Mouse (Mus musculus) CH12.LX (cell line): ENCODE measurements around the gene Jmjd8. TPM values are rescaled to one million over a fixed set of nuclear protein-coding genes. Genes with fewer than 3 reads are reported as not detected.

Experiments
- DNase-seq: peaks from one replicate; pipeline ENCODE4 v3.0.0-alpha.2; 2013; ENCODE audit errors: extremely low read depth
- H3K27ac ChIP-seq: 2 replicates; pipeline ENCODE4 v1.5.1; 2012; ENCODE audit warnings: low read depth, mild to moderate bottlenecking, control low read depth, moderate library complexity; ENCODE audit not compliant: insufficient read depth
- H3K27me3 ChIP-seq: replicated peaks from 2 replicates; pipeline ENCODE3; 2012; ENCODE audit warnings: inconsistent platforms
- H3K36me3 ChIP-seq, 2 experiments: replicated peaks in 1 of 2; 2 replicates each; pipeline versions ENCODE3 to v1.6.1; 2012; ENCODE audit warnings: inconsistent platforms in 1 of 2, low read length in 1 of 2, mild to moderate bottlenecking in 1 of 2, mixed read lengths in 1 of 2, moderate library complexity in 1 of 2; ENCODE audit not compliant: control insufficient read depth in 1 of 2, insufficient read depth in 1 of 2
- H3K4me1 ChIP-seq, 2 experiments: 2 replicates each; pipeline ENCODE4 v1.6.1; 2012; ENCODE audit warnings: inconsistent platforms in 1 of 2, moderate library complexity in 1 of 2; ENCODE audit not compliant: insufficient read depth in 2 of 2, control insufficient read depth in 1 of 2
- H3K4me2 ChIP-seq: 2 replicates; pipeline ENCODE4 v1.6.1; 2012; ENCODE audit warnings: low read depth, mild to moderate bottlenecking, control low read depth; ENCODE audit not compliant: poor library complexity, insufficient read depth, severe bottlenecking
- H3K4me3 ChIP-seq, 3 experiments: fragments of 150-350 bp in 1 of 3; sonication (generic) in 1 of 3; replicated peaks in 1 of 3; 2 replicates each; pipeline versions ENCODE3 to v1.5.1; 2011 to 2012; ENCODE audit warnings: low read depth in 2 of 3, low read length in 2 of 3, mild to moderate bottlenecking in 2 of 3, moderate library complexity in 2 of 3, control low read depth in 1 of 3, improper control_type of control experiment in 1 of 3, inconsistent platforms in 1 of 3, mixed read lengths in 1 of 3; ENCODE audit not compliant: poor library complexity in 1 of 3
- H3K79me2 ChIP-seq: replicated peaks from 2 replicates; pipeline ENCODE4 v1.6.1; 2012; ENCODE audit warnings: mild to moderate bottlenecking, moderate library complexity; ENCODE audit not compliant: control insufficient read depth, poor library complexity, insufficient read depth, severe bottlenecking; ENCODE audit errors: extremely low read depth
- H3K9ac ChIP-seq: 2 replicates; pipeline ENCODE4 v1.6.1; 2012; ENCODE audit warnings: low read depth, mild to moderate bottlenecking, control low read depth, moderate library complexity; ENCODE audit not compliant: insufficient read depth
- H3K9me3 ChIP-seq: replicated peaks from 2 replicates; pipeline ENCODE3; 2012; ENCODE audit warnings: low read length, inconsistent platforms, mixed read lengths
- CHD1 ChIP-seq: IDR thresholded peaks from 2 replicates; pipeline ENCODE4 v1.6.1; 2012; ENCODE audit warnings: low read depth, low read length, improper control_type of control experiment, inconsistent platforms
- CTCF ChIP-seq, 2 experiments: IDR thresholded peaks in 1 of 2; conservative IDR thresholded peaks in 1 of 2; 2 replicates each; pipeline ENCODE4 v1.5.1; 2011 to 2012; ENCODE audit warnings: low read depth in 2 of 2, low read length in 2 of 2, improper control_type of control experiment in 1 of 2, inconsistent platforms in 1 of 2, mild to moderate bottlenecking in 1 of 2, moderate library complexity in 1 of 2
- E2F4 ChIP-seq: IDR thresholded peaks from 2 replicates; pipeline ENCODE4 v1.6.1; 2011; ENCODE audit warnings: low read depth, low read length, improper control_type of control experiment; ENCODE audit not compliant: insufficient replicate concordance
- ELF1 ChIP-seq: IDR thresholded peaks from 2 replicates; pipeline ENCODE4 v1.6.1; 2014; ENCODE audit warnings: low read depth, mild to moderate bottlenecking, inconsistent platforms, low read length, improper control_type of control experiment
- EP300 ChIP-seq: IDR thresholded peaks from 2 replicates; pipeline ENCODE4 v1.6.1; 2011; ENCODE audit warnings: low read length, improper control_type of control experiment
- GABPA ChIP-seq: IDR thresholded peaks from 2 replicates; pipeline ENCODE4 v1.6.1; 2012; ENCODE audit warnings: low read depth, low read length, improper control_type of control experiment, inconsistent platforms; ENCODE audit not compliant: insufficient replicate concordance
- MEF2A ChIP-seq: IDR thresholded peaks from 2 replicates; pipeline ENCODE4 v1.6.1; 2014; ENCODE audit warnings: low read depth, mild to moderate bottlenecking, inconsistent platforms, low read length, improper control_type of control experiment, borderline replicate concordance
- MYC ChIP-seq: IDR thresholded peaks from 2 replicates; pipeline ENCODE4 v1.6.1; 2011; ENCODE audit warnings: low read depth, mild to moderate bottlenecking, improper control_type of control experiment, low read length
- POLR2AphosphoS2 ChIP-seq: IDR thresholded peaks from 2 replicates; pipeline ENCODE4 v1.6.1; 2011; ENCODE audit warnings: low read depth, low read length, improper control_type of control experiment
- RAD21 ChIP-seq: IDR thresholded peaks from 2 replicates; pipeline ENCODE4 v1.6.1; 2011; ENCODE audit warnings: low read depth, mild to moderate bottlenecking, low read length, improper control_type of control experiment, moderate library complexity
- RCOR1 ChIP-seq: conservative IDR thresholded peaks from 2 replicates; pipeline ENCODE4 v1.6.1; 2012; ENCODE audit warnings: low read depth, mild to moderate bottlenecking, inconsistent platforms, low read length, improper control_type of control experiment
- SIN3A ChIP-seq: IDR thresholded peaks from 2 replicates; pipeline ENCODE4 v1.6.1; 2012; ENCODE audit warnings: low read length, improper control_type of control experiment, inconsistent platforms
- SMC3 ChIP-seq: IDR thresholded peaks from 2 replicates; pipeline ENCODE4 v1.6.1; 2011; ENCODE audit warnings: low read depth, low read length, improper control_type of control experiment
- TCF12 ChIP-seq: IDR thresholded peaks from 2 replicates; pipeline ENCODE4 v1.6.1; 2014; ENCODE audit warnings: low read depth, mild to moderate bottlenecking, inconsistent platforms, low read length, improper control_type of control experiment
- USF1 ChIP-seq: IDR thresholded peaks from 2 replicates; pipeline ENCODE4 v1.6.1; 2014; ENCODE audit warnings: low read depth, mild to moderate bottlenecking, inconsistent platforms, low read length, improper control_type of control experiment
- ZKSCAN1 ChIP-seq: IDR thresholded peaks from 2 replicates; pipeline ENCODE4 v1.6.1; 2012; ENCODE audit warnings: low read depth, inconsistent platforms, low read length, improper control_type of control experiment, borderline replicate concordance
- ZNF384 ChIP-seq: IDR thresholded peaks from 2 replicates; pipeline ENCODE4 v1.6.1; 2012; ENCODE audit warnings: low read depth, low read length, improper control_type of control experiment, inconsistent platforms
- dilution Hi-C: fragments of 300-500 bp; cut with MboI; formaldehyde crosslinking; loops from 2 replicates; pipeline ENCODE4 v1.14.3; 2020; ENCODE audit warnings: low sequenced_read_pairs; ENCODE audit not compliant: extremely low pct_unique_long_range_greater_than_20kb, extremely low pct_ligation_motif_present
- in situ Hi-C: fragments of 300-500 bp; cut with MboI; formaldehyde crosslinking; loops from 3 replicates; pipeline ENCODE4 v1.14.3; 2019; ENCODE audit warnings: low sequenced_read_pairs, low pct_ligation_motif_present, low pct_unique_long_range_greater_than_20kb, mixed read lengths
- polyA plus RNA-seq: library from polyadenylated mRNA; unstranded; fragments of >175 nt; gene quantifications from 2 replicates; pipeline ENCODE4 v1.2.1, GENCODE M21; 2012; ENCODE audit warnings: low read depth; ENCODE audit not compliant: insufficient read length
- total RNA-seq, 2 experiments: library from RNA; depleted of rRNA; stranded (reverse); fragments of 300-350 nt in 1 of 2; fragments of >200 nt in 1 of 2; gene quantifications; 2 replicates each; pipeline ENCODE4 v1.2.3; 2012 to 2014

The Jmjd8 gene
- total and polyA plus RNA-seq, 3 experiments = 4.8 to 8.3 (median 7.7) TPM

GRCm38 (mm10) chr17:25861704-25862612, 33.3 kb downstream of the Jmjd8 start (continued):
- TF ChIP-seq ZKSCAN1 = no peak
- TF ChIP-seq ELF1 = no peak
- no peak for TF ChIP-seq E2F4
- no peak for TF ChIP-seq RAD21
- TF ChIP-seq MEF2A = peak; percentile 68; the same call in 1 of the 2 replicates
- TF ChIP-seq RCOR1 = no peak
- 0 out of 2 replicates have a peak, but pooled peaks have one; percentile 30 for TF ChIP-seq TCF12

DNA sequence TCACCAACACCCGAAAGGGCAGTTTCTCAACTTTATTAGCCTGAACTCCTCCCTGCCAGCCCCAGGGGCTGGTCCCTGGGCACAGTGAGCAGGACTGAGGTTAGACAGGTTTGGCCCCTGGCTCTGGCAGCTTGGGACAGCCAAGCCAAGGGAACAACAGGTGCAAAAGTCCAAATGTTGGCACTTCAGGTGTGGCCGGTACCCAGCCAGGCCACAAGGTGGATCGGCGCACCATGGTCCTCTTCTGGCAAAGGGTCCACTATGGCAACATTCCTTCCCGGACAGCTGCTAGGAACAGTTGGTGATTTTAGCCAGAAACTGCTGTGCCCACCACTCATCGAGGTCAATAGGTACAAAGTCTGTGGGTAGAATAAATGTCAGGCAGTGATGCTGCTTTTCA, 35.0 kb downstream of the Jmjd8 start:
- no peak overlapping the region for H3K4me3 ChIP-seq
- peaks cover 37% of the 10 kb centered on the region for H3K27me3 ChIP-seq
- dilution Hi-C loops = no loop called here
- no peaks in the 10 kb centered on the region for H3K79me2 ChIP-seq
- H3K9me3 ChIP-seq = no peaks in the 10 kb centered on the region
- peaks cover 13 to 37% of the 10 kb centered on the region in 2 experiments for H3K4me1 ChIP-seq
- no peak overlapping the region for H3K9ac ChIP-seq
- peaks cover 0 to 11% of the 10 kb centered on the region in 2 experiments for H3K36me3 ChIP-seq
- in situ Hi-C loops = no loop called here
- no peak for DNase-seq
- no peak overlapping the region for H3K4me2 ChIP-seq
- H3K27ac ChIP-seq = no peak overlapping the region
- TF ChIP-seq CTCF (conservative IDR thresholded peaks at IDR 0.05 in 1 of 2, IDR thresholded peaks at IDR 0.05 in 1 of 2; ENCODE audit: low read depth in 2 of 2, low read length in 2 of 2) (peak in 1 of 2 experiments; percentile 19; a peak in 1 of 4 replicates), USF1 (no peak)

DNA sequence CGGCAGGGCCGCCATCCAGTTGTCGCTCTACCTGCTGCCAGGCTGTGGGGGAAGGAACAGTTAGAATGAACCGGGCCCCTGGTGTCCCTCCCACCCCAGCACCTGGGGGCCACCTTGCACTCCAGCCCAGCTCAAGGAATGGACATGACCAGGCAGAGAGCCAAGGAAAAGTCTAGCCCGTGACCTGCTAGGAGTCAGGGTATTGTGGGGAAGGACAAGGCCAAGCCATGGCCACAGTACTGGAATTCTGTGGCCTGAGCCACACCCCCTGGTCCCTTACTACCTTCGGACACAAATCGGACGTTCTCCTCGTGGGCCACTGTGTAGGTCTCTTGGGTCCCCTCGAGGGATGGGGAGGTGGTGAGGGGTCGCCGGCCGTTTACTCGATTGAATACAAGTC, 35.6 kb downstream of the Jmjd8 start:
- Histone ChIP-seq H3K4me2 (no peak overlapping the region), H3K27ac (no peak overlapping the region), H3K79me2 (no peaks in the 10 kb centered on the region), H3K4me3 (no peak overlapping the region), H3K36me3 (peaks cover 0 to 5% of the 10 kb centered on the region in 2 experiments), H3K9me3 (no peaks in the 10 kb centered on the region), H3K9ac (no peak overlapping the region), H3K27me3 (peaks cover 42% of the 10 kb centered on the region), H3K4me1 (peaks cover 13 to 40% of the 10 kb centered on the region in 2 experiments)
- dilution Hi-C loops (no loop called here), in situ Hi-C loops (no loop called here)
- no peak for TF ChIP-seq SMC3
- no peak for TF ChIP-seq E2F4
- no peak for TF ChIP-seq MEF2A
- TF ChIP-seq SIN3A = no peak
- no peak for TF ChIP-seq ZNF384
- TF ChIP-seq RAD21 = no peak
- no peak for TF ChIP-seq POLR2AphosphoS2
- no peak for TF ChIP-seq GABPA
- TF ChIP-seq USF1 = no peak
- TF ChIP-seq EP300 = no peak
- no peak for TF ChIP-seq MYC
- no peak for TF ChIP-seq CHD1
- no peak for DNase-seq
